Mouse (Mus musculus): ENCODE data around the gene Pdzph1. TPM values are rescaled to one million over a fixed set of nuclear protein-coding genes. Genes with fewer than 3 reads are reported as not detected.
A peak's percentile ranks its signal among the peaks of the same experiment; 100 is the strongest.

The Pdzph1 gene
- total and polyA plus RNA-seq, 2 experiments from 2014 or later = 1.5 to 3.2 TPM

- no peaks in the 10 kb centered on the region for H3K4me1 ChIP-seq (ENCODE audit: insufficient read depth, low read length)
- no peaks in the 10 kb centered on the region for H3K9me3 ChIP-seq (ENCODE audit: low read length)
- WGBS = 53% methylated on average over 11 of the region's 11 CpGs
- no peak overlapping the region for H3K27ac ChIP-seq
- no peak overlapping the region for H3K4me2 ChIP-seq (ENCODE audit: low read depth, low read length)
- H3K36me3 ChIP-seq (ENCODE audit: insufficient read depth, low read length) = no peaks in the 10 kb centered on the region
- ATAC-seq = no peak
- no peak for TF ChIP-seq CTCF (IDR thresholded peaks at IDR 0.05; ENCODE audit: low read depth)
- no peaks in the 10 kb centered on the region for H3K27me3 ChIP-seq (ENCODE audit: insufficient read depth, low read length)
- no peak overlapping the region for H3K4me3 ChIP-seq (ENCODE audit: low read length)
- H3K9ac ChIP-seq (replicated peaks; ENCODE audit: low read length) = no peak overlapping the region
- no peak for DNase-seq (ENCODE audit: low spot score)
Measured at GRCm38 (mm10) chr17:58923901-58924476, 67.2 kb downstream of the Pdzph1 start.

GRCm38 (mm10) chr17:58923316-58923866 lies 67.8 kb downstream of the Pdzph1 start:
- no peaks in the 10 kb centered on the region for H3K27me3 ChIP-seq (ENCODE audit: insufficient read depth, low read length)
- H3K4me3 ChIP-seq (ENCODE audit: low read length) = no peak overlapping the region
- no peak for DNase-seq (ENCODE audit: low spot score)
- H3K9me3 ChIP-seq (ENCODE audit: low read length) = no peaks in the 10 kb centered on the region
- WGBS = 57% methylated on average over 7 of the region's 7 CpGs
- H3K9ac ChIP-seq (replicated peaks; ENCODE audit: low read length) = no peak overlapping the region
- no peak for TF ChIP-seq CTCF (IDR thresholded peaks at IDR 0.05; ENCODE audit: low read depth)
- no peak for ATAC-seq
- no peak overlapping the region for H3K27ac ChIP-seq
- no peak overlapping the region for H3K4me2 ChIP-seq (ENCODE audit: low read depth, low read length)
- no peaks in the 10 kb centered on the region for H3K4me1 ChIP-seq (ENCODE audit: insufficient read depth, low read length)
- H3K36me3 ChIP-seq (ENCODE audit: insufficient read depth, low read length) = no peaks in the 10 kb centered on the region

GRCm38 (mm10) chr17:58922821-58923220 lies 68.4 kb downstream of the Pdzph1 start:
- Histone ChIP-seq H3K4me1 (ENCODE audit: insufficient read depth, low read length) (no peaks in the 10 kb centered on the region), H3K9ac (replicated peaks; ENCODE audit: low read length) (no peak overlapping the region), H3K27ac (no peak overlapping the region), H3K4me3 (ENCODE audit: low read length) (no peak overlapping the region), H3K9me3 (ENCODE audit: low read length) (no peaks in the 10 kb centered on the region), H3K36me3 (ENCODE audit: insufficient read depth, low read length) (no peaks in the 10 kb centered on the region), H3K4me2 (ENCODE audit: low read depth, low read length) (no peak overlapping the region), H3K27me3 (ENCODE audit: insufficient read depth, low read length) (no peaks in the 10 kb centered on the region)
- ATAC-seq (no peak), DNase-seq (ENCODE audit: low spot score) (no peak)
- no peak for TF ChIP-seq CTCF (IDR thresholded peaks at IDR 0.05; ENCODE audit: low read depth)
- 85% methylated on average over 2 of the region's 2 CpGs for WGBS

GRCm38 (mm10) chr17:58919927-58920326 lies 71.2 kb downstream of the Pdzph1 start:
- WGBS = 37% methylated on average over 4 of the region's 4 CpGs
- no peaks in the 10 kb centered on the region for H3K27me3 ChIP-seq (ENCODE audit: insufficient read depth, low read length)
- TF ChIP-seq CTCF (IDR thresholded peaks at IDR 0.05; ENCODE audit: low read depth) = no peak
- no peaks in the 10 kb centered on the region for H3K9me3 ChIP-seq (ENCODE audit: low read length)
- no peak overlapping the region for H3K4me3 ChIP-seq (ENCODE audit: low read length)
- H3K36me3 ChIP-seq (ENCODE audit: insufficient read depth, low read length) = no peaks in the 10 kb centered on the region
- no peaks in the 10 kb centered on the region for H3K4me1 ChIP-seq (ENCODE audit: insufficient read depth, low read length)
- DNase-seq (ENCODE audit: low spot score) (no peak), ATAC-seq (no peak)
- no peak overlapping the region for H3K4me2 ChIP-seq (ENCODE audit: low read depth, low read length)
- H3K27ac ChIP-seq = no peak overlapping the region
- no peak overlapping the region for H3K9ac ChIP-seq (replicated peaks; ENCODE audit: low read length)

DNA sequence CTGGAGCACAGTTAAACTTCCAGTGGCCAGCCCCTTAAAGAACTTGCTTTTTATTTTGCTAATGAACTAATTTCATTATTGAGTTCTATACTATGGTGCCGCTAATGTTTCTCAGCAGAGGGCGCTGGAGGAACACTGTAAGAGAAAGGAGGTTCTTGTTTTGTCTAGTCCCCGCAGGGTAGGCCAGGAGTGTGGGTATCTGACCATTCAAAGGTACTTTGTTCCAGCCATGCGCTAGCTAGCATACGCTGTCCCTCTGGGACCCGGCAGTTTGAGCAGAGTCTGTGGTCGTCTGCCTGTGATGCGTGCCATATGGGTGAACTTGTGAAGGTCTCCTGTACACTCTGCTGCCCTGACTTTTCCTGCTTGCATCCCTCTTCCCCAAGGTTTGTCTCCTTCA lies 72.1 kb downstream of the Pdzph1 start:
- Histone ChIP-seq H3K27ac (no peak overlapping the region), H3K36me3 (ENCODE audit: insufficient read depth, low read length) (no peaks in the 10 kb centered on the region), H3K9ac (replicated peaks; ENCODE audit: low read length) (no peak overlapping the region), H3K9me3 (ENCODE audit: low read length) (no peaks in the 10 kb centered on the region), H3K4me3 (ENCODE audit: low read length) (no peak overlapping the region), H3K4me1 (ENCODE audit: insufficient read depth, low read length) (no peaks in the 10 kb centered on the region), H3K4me2 (ENCODE audit: low read depth, low read length) (peak overlapping the region; percentile 33), H3K27me3 (ENCODE audit: insufficient read depth, low read length) (no peaks in the 10 kb centered on the region)
- 5% methylated on average over 8 of the region's 8 CpGs for WGBS
- peak; percentile 77 for TF ChIP-seq CTCF (IDR thresholded peaks at IDR 0.05; ENCODE audit: low read depth)
- DNase-seq (ENCODE audit: low spot score) (peak; percentile 82), ATAC-seq (peak; percentile 84)

DNA sequence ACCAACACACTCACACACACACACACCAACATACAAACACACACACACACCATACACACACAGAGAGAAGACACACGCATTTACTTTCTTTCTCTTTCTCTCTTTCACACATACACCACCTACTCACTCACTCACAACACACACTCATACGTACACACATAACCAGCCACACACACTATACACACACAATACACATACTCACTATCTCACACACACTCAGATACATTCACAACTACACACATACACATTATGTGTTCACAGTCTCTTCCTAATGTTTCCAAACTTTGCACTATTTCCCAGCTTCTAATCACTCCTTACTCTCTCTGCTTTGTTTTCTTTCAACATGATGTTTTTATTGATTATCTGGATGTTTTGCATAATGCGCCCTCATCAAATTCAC lies 72.6 kb downstream of the Pdzph1 start:
- Histone ChIP-seq H3K9ac (replicated peaks; ENCODE audit: low read length) (no peak overlapping the region), H3K4me2 (ENCODE audit: low read depth, low read length) (no peak overlapping the region), H3K9me3 (ENCODE audit: low read length) (no peaks in the 10 kb centered on the region), H3K36me3 (ENCODE audit: insufficient read depth, low read length) (no peaks in the 10 kb centered on the region), H3K4me1 (ENCODE audit: insufficient read depth, low read length) (no peaks in the 10 kb centered on the region), H3K27ac (no peak overlapping the region), H3K4me3 (ENCODE audit: low read length) (no peak overlapping the region), H3K27me3 (ENCODE audit: insufficient read depth, low read length) (no peaks in the 10 kb centered on the region)
- no peak for TF ChIP-seq CTCF (IDR thresholded peaks at IDR 0.05; ENCODE audit: low read depth)
- 77% methylated on average over 3 of the region's 3 CpGs for WGBS
- ATAC-seq (no peak), DNase-seq (ENCODE audit: low spot score) (no peak)

GRCm38 (mm10) chr17:58911564-58911963 lies 79.6 kb downstream of the Pdzph1 start:
- H3K36me3 ChIP-seq (ENCODE audit: insufficient read depth, low read length) = no peaks in the 10 kb centered on the region
- no peak overlapping the region for H3K27ac ChIP-seq
- no peak overlapping the region for H3K4me3 ChIP-seq (ENCODE audit: low read length)
- H3K4me1 ChIP-seq (ENCODE audit: insufficient read depth, low read length) = no peaks in the 10 kb centered on the region
- TF ChIP-seq CTCF (IDR thresholded peaks at IDR 0.05; ENCODE audit: low read depth) = no peak
- ATAC-seq (no peak), DNase-seq (ENCODE audit: low spot score) (no peak)
- H3K27me3 ChIP-seq (ENCODE audit: insufficient read depth, low read length) = no peaks in the 10 kb centered on the region
- no peaks in the 10 kb centered on the region for H3K9me3 ChIP-seq (ENCODE audit: low read length)
- H3K4me2 ChIP-seq (ENCODE audit: low read depth, low read length) = no peak overlapping the region
- WGBS = 83% methylated on average over 7 of the region's 7 CpGs
- no peak overlapping the region for H3K9ac ChIP-seq (replicated peaks; ENCODE audit: low read length)

All from hindbrain, postnatal 0 days (tissue).